Mouse (Mus musculus) megakaryocyte, embryonic 14.5 days (primary cell): ENCODE results near the gene Asap2.

Experiments used
- FLI1 ChIP-seq: IDR thresholded peaks from 2 replicates; pipeline ENCODE4 v1.6.1; 2012; ENCODE audit warnings: low read length, inconsistent platforms, mixed read lengths
- GATA1 ChIP-seq: IDR thresholded peaks from 3 replicates; pipeline ENCODE4 v1.6.1; 2012; ENCODE audit warnings: mixed read lengths, low read length, inconsistent platforms, borderline replicate concordance

DNA sequence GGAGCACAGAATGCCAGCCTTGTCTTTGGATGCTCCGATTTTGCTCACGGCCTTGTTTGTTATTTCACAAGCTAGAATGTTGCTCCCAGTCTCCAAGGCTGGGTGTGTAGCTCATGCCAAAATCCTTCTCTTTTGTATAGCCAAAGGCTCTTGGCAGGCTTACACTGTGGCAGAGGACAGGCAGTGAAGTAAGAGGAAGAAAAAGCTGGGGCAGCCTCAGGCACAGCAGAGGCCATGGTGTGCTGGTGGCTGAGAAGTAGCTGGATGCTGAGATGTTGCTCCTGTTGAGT, 146.1 kb downstream of the Asap2 start:
- TF ChIP-seq FLI1: no peak
- no peak for TF ChIP-seq GATA1
